Mouse (Mus musculus): ENCODE measurements at regions not wholly inside any gene's neighbourhood (a gene's known extent, or its start where the extent isn't known, plus 50 kb on each side); places are given as distances from the start of the nearest gene placed in this dataset.

GRCm38 (mm10) chr1:61137210-61137885 is 159.6 kb downstream of the Icos start:
- Histone ChIP-seq H3K27me3 (no peaks in the 10 kb centered on the region), H3K4me1 (peaks cover 36% of the 10 kb centered on the region), H3K4me3 (no peak overlapping the region), H3K4me2 (no peak overlapping the region), H3K36me3 (no peaks in the 10 kb centered on the region), H3K9ac (no peak overlapping the region), H3K27ac (no peak overlapping the region), H3K9me3 (no peaks in the 10 kb centered on the region)
- ATAC-seq (ENCODE audit: insufficient number of reproducible peaks, insufficient read depth, low FRiP score, low TSS enrichment, low read depth): no peak
- 61% methylated on average over 5 of the region's 5 CpGs for WGBS

- Histone ChIP-seq H3K9ac (no peak overlapping the region), H3K4me2 (no peak overlapping the region), H3K27me3 (no peaks in the 10 kb centered on the region), H3K36me3 (no peaks in the 10 kb centered on the region), H3K9me3 (no peaks in the 10 kb centered on the region), H3K4me1 (peaks cover 42% of the 10 kb centered on the region), H3K27ac (no peak overlapping the region), H3K4me3 (no peak overlapping the region)
- 69% methylated on average over 11 of the region's 11 CpGs for WGBS
- ATAC-seq (ENCODE audit: insufficient number of reproducible peaks, insufficient read depth, low FRiP score, low TSS enrichment, low read depth): no peak
Measured at GRCm38 (mm10) chr1:61137954-61138353, 160.2 kb downstream of the Icos start.

GRCm38 (mm10) chr1:61139291-61139983 is 161.7 kb downstream of the Icos start:
- Histone ChIP-seq H3K9me3 (no peaks in the 10 kb centered on the region), H3K27me3 (peaks cover 10% of the 10 kb centered on the region), H3K4me3 (peak overlapping the region; percentile 23), H3K27ac (no peak overlapping the region), H3K4me1 (peaks cover 47% of the 10 kb centered on the region), H3K9ac (no peak overlapping the region), H3K36me3 (no peaks in the 10 kb centered on the region), H3K4me2 (peak overlapping the region; percentile 53)
- ATAC-seq (ENCODE audit: insufficient number of reproducible peaks, insufficient read depth, low FRiP score, low TSS enrichment, low read depth): no peak
- WGBS: 5% methylated on average over 15 of the region's 15 CpGs

GRCm38 (mm10) chr1:61139984-61140648 is 162.4 kb downstream of the Icos start:
- Histone ChIP-seq H3K27ac (no peak overlapping the region), H3K9ac (no peak overlapping the region), H3K27me3 (peaks cover 14% of the 10 kb centered on the region), H3K4me1 (peaks cover 47% of the 10 kb centered on the region), H3K9me3 (no peaks in the 10 kb centered on the region), H3K4me2 (peak overlapping the region; percentile 53), H3K36me3 (no peaks in the 10 kb centered on the region), H3K4me3 (no peak overlapping the region)
- WGBS: 29% methylated on average over 10 of the region's 10 CpGs
- no peak for ATAC-seq (ENCODE audit: insufficient number of reproducible peaks, insufficient read depth, low FRiP score, low TSS enrichment, low read depth)

- 15% methylated on average over 9 of the region's 9 CpGs for WGBS
- H3K9me3 ChIP-seq: no peaks in the 10 kb centered on the region
- H3K4me2 ChIP-seq: peak overlapping the region; percentile 36; the same call in 1 of the 2 replicates
- ATAC-seq (ENCODE audit: insufficient number of reproducible peaks, insufficient read depth, low FRiP score, low TSS enrichment, low read depth): no peak
- no peak overlapping the region for H3K9ac ChIP-seq
- peaks cover 23% of the 10 kb centered on the region for H3K27me3 ChIP-seq
- H3K27ac ChIP-seq: peak overlapping the region; percentile 48; the same call in 1 of the 2 replicates
- H3K36me3 ChIP-seq: no peaks in the 10 kb centered on the region
- H3K4me1 ChIP-seq: peaks cover 53% of the 10 kb centered on the region
- H3K4me3 ChIP-seq: no peak overlapping the region
Measured at GRCm38 (mm10) chr1:61140870-61141591, 163.3 kb downstream of the Icos start.

GRCm38 (mm10) chr1:61141592-61141930 is 163.8 kb downstream of the Icos start:
- peak overlapping the region; percentile 36 for H3K4me2 ChIP-seq
- peaks cover 53% of the 10 kb centered on the region for H3K4me1 ChIP-seq
- H3K9me3 ChIP-seq: no peaks in the 10 kb centered on the region
- H3K27ac ChIP-seq: peak overlapping the region; percentile 48; the same call in 1 of the 2 replicates
- peaks cover 28% of the 10 kb centered on the region for H3K27me3 ChIP-seq
- no peak for ATAC-seq (ENCODE audit: insufficient number of reproducible peaks, insufficient read depth, low FRiP score, low TSS enrichment, low read depth)
- WGBS: 10% methylated on average over 2 of the region's 2 CpGs
- H3K9ac ChIP-seq: no peak overlapping the region
- H3K4me3 ChIP-seq: no peak overlapping the region
- no peaks in the 10 kb centered on the region for H3K36me3 ChIP-seq

- 16% methylated on average over 9 of the region's 9 CpGs for WGBS
- Histone ChIP-seq H3K4me3 (no peak overlapping the region), H3K4me2 (peak overlapping the region; percentile 36), H3K9me3 (no peaks in the 10 kb centered on the region), H3K27ac (peak overlapping the region; percentile 57; the same call in 1 of the 2 replicates), H3K36me3 (no peaks in the 10 kb centered on the region), H3K9ac (no peak overlapping the region), H3K27me3 (peaks cover 32% of the 10 kb centered on the region), H3K4me1 (peaks cover 53% of the 10 kb centered on the region)
- no peak for ATAC-seq (ENCODE audit: insufficient number of reproducible peaks, insufficient read depth, low FRiP score, low TSS enrichment, low read depth)
Measured at GRCm38 (mm10) chr1:61141952-61142351, 164.2 kb downstream of the Icos start.

- Histone ChIP-seq H3K4me1 (peaks cover 51% of the 10 kb centered on the region), H3K27me3 (peaks cover 41% of the 10 kb centered on the region), H3K9me3 (no peaks in the 10 kb centered on the region), H3K27ac (no peak overlapping the region), H3K4me3 (no peak overlapping the region), H3K4me2 (no peak overlapping the region; the same call in 1 of the 2 replicates), H3K9ac (no peak overlapping the region), H3K36me3 (no peaks in the 10 kb centered on the region)
- ATAC-seq (ENCODE audit: insufficient number of reproducible peaks, insufficient read depth, low FRiP score, low TSS enrichment, low read depth): no peak
- 33% methylated on average over 14 of the region's 14 CpGs for WGBS
Measured at GRCm38 (mm10) chr1:61143030-61143753, 165.5 kb downstream of the Icos start.

GRCm38 (mm10) chr1:61143754-61144066 is 166.0 kb downstream of the Icos start:
- no peak overlapping the region for H3K27ac ChIP-seq
- peaks cover 51% of the 10 kb centered on the region for H3K4me1 ChIP-seq
- H3K9me3 ChIP-seq: no peaks in the 10 kb centered on the region
- H3K36me3 ChIP-seq: no peaks in the 10 kb centered on the region
- WGBS: 60% methylated on average over 8 of the region's 8 CpGs
- H3K9ac ChIP-seq: no peak overlapping the region
- ATAC-seq (ENCODE audit: insufficient number of reproducible peaks, insufficient read depth, low FRiP score, low TSS enrichment, low read depth): no peak
- no peak overlapping the region for H3K4me3 ChIP-seq
- H3K27me3 ChIP-seq: peaks cover 41% of the 10 kb centered on the region
- H3K4me2 ChIP-seq: no peak overlapping the region

- Histone ChIP-seq H3K4me1 (peaks cover 40% of the 10 kb centered on the region), H3K9ac (no peak overlapping the region), H3K36me3 (no peaks in the 10 kb centered on the region), H3K4me2 (no peak overlapping the region), H3K27ac (no peak overlapping the region), H3K4me3 (no peak overlapping the region), H3K27me3 (peaks cover 41% of the 10 kb centered on the region), H3K9me3 (no peaks in the 10 kb centered on the region)
- WGBS: 50% methylated on average over 4 of the region's 4 CpGs
- no peak for ATAC-seq (ENCODE audit: insufficient number of reproducible peaks, insufficient read depth, low FRiP score, low TSS enrichment, low read depth)
Measured at GRCm38 (mm10) chr1:61145013-61145412, 167.3 kb downstream of the Icos start.

GRCm38 (mm10) chr1:61145572-61145971 is 167.8 kb downstream of the Icos start:
- H3K9ac ChIP-seq: no peak overlapping the region
- peaks cover 34% of the 10 kb centered on the region for H3K4me1 ChIP-seq
- H3K27me3 ChIP-seq: peaks cover 41% of the 10 kb centered on the region
- ATAC-seq (ENCODE audit: insufficient number of reproducible peaks, insufficient read depth, low FRiP score, low TSS enrichment, low read depth): no peak
- no peak overlapping the region for H3K4me3 ChIP-seq
- 44% methylated on average over 7 of the region's 7 CpGs for WGBS
- H3K36me3 ChIP-seq: no peaks in the 10 kb centered on the region
- H3K27ac ChIP-seq: no peak overlapping the region; the same call in 1 of the 2 replicates
- H3K9me3 ChIP-seq: no peaks in the 10 kb centered on the region
- H3K4me2 ChIP-seq: no peak overlapping the region

Measured in embryonic facial prominence, embryonic 13.5 days (tissue).